Mouse (Mus musculus) heart, embryonic 16.5 days (tissue): Measurements from ENCODE around the gene Synrg. TPM values are rescaled to one million over a fixed set of nuclear protein-coding genes. Genes with fewer than 3 reads are reported as not detected.

ENCODE experiments used
- ATAC-seq: fragments of 200-750 bp; cut with Nextera tagmentation; replicated peaks from 2 replicates; pipeline ENCODE4 v1.8.0; 2017; ENCODE audit warnings: moderate number of reproducible peaks; ENCODE audit not compliant: insufficient read depth, low FRiP score; ENCODE audit errors: extremely low read depth
- H3K27ac ChIP-seq: fragments of 300-500 bp; sonication (generic); 2 replicates; pipeline ENCODE4 v1.5.1; 2014; ENCODE audit warnings: mild to moderate bottlenecking, low read length, control low read depth, moderate library complexity
- H3K27me3 ChIP-seq: fragments of 300-500 bp; sonication (generic); 2 replicates; pipeline ENCODE4 v1.6.1; 2014; ENCODE audit warnings: low read length, mixed read lengths; ENCODE audit not compliant: control insufficient read depth, insufficient read depth
- H3K36me3 ChIP-seq: fragments of 300-500 bp; sonication (generic); 2 replicates; pipeline ENCODE4 v1.6.1; 2014; ENCODE audit not compliant: control insufficient read depth, insufficient read depth
- H3K4me1 ChIP-seq: fragments of 300-500 bp; sonication (generic); 2 replicates; pipeline ENCODE4 v1.6.1; 2014; ENCODE audit warnings: low read length, mixed read lengths; ENCODE audit not compliant: control insufficient read depth, insufficient read depth
- H3K4me2 ChIP-seq: fragments of 300-500 bp; sonication (generic); 2 replicates; pipeline ENCODE4 v1.6.1; 2014; ENCODE audit warnings: low read depth, mild to moderate bottlenecking, control low read depth, low read length
- H3K4me3 ChIP-seq: fragments of 300-500 bp; sonication (generic); 2 replicates; pipeline ENCODE4 v1.5.1; 2014; ENCODE audit warnings: mild to moderate bottlenecking, control low read depth, low read length
- H3K9ac ChIP-seq: fragments of 300-500 bp; sonication (generic); 2 replicates; pipeline ENCODE4 v1.6.1; 2014; ENCODE audit warnings: low read length, control low read depth
- H3K9me3 ChIP-seq: fragments of 300-500 bp; sonication (generic); replicated peaks from 2 replicates; pipeline ENCODE4 v1.6.1; 2016; ENCODE audit warnings: low read length; ENCODE audit not compliant: control insufficient read depth
- WGBS: fragments of 180-500 bp; shearing (Covaris S2); extraction: QIAGEN DNeasy Blood & Tissue Kit; methylation state at CpG from one replicate; pipeline ENCODE4 v1.1.7; 2014; 5-methylcytosine and 5-hydroxymethylcytosine counted together
- polyA plus RNA-seq: library from polyadenylated mRNA; unstranded; fragments of >200 nt; fragmentation: Nextera tagmentation; extraction: Ambion mirVana; gene quantifications from 2 replicates; pipeline ENCODE4 v1.2.1, GENCODE M21; 2015

Synrg gene
- polyA plus RNA-seq, 1 experiment from 2014 or later = 8.3 TPM

DNA sequence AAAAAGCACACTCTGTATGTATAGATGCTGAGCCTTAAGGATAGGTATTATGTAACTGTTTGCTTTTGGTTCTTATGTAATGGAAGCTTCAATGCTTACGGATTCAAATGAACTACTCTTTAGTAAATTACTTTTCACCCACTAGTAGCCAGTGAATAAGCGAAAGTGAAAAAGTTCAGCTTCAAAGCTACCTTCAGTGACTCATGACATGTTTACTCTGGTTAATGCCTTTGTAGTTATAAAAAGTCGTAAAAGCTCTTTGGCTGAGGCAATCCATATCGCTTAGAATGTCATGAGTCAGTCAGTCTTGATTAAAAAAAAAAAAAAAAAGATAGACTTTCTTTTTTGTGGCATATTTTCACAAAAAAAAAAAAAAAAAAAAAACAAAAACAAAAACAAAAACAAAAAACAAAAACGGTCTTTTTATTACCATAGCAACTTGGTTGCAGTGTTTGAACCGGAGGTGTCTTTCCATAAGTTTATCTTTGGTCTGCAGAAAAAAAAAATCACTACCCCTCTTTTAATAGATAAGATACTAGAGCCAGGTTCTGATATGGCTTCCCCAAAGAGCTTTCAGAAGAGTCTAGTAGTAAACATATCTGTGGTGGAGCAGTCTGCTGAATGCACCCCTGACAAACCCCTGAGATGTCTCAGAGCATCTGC, 52.0 kb downstream of the Synrg start:
- H3K4me3 ChIP-seq = no peak overlapping the region
- peaks cover 4% of the 10 kb centered on the region for H3K36me3 ChIP-seq
- no peaks in the 10 kb centered on the region for H3K9me3 ChIP-seq
- H3K4me2 ChIP-seq = no peak overlapping the region
- WGBS = 77% methylated on average over 6 of the region's 6 CpGs
- H3K9ac ChIP-seq = no peak overlapping the region
- no peak for ATAC-seq
- no peaks in the 10 kb centered on the region for H3K27me3 ChIP-seq
- no peaks in the 10 kb centered on the region for H3K4me1 ChIP-seq
- no peak overlapping the region for H3K27ac ChIP-seq

DNA sequence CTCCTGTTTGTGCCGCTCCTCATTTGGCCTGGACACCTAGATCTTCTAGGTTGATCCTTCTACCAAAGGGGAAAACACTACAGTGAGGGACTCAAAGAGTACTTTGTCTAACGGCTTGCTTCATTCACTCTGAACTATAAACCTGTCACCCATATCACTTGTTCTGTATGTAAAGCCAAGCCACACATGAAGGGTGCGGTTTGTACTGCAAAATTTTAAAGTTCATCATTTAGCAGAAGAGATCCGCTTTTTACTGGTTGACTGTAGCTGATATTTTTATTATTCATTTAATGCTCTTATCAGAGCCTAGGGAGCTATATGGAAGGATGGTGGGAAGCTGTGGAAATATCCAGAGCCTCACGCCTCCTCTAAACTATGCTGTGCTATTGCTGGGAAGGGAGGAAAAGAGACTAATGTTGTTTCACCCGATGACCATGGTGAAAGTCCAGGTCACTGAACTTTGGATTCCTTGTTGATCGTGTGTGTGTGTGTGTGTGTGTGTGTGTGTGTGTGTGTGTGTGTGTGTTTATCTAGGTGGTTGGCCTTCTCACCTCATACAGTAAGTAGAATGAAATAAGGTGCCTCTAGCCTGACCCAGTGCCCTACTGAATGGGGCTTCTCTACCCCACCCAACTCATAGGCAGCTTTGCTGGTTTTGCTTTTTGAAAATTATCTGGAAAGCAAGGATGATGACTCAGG, 52.7 kb downstream of the Synrg start:
- Histone ChIP-seq H3K27ac (no peak overlapping the region), H3K9me3 (no peaks in the 10 kb centered on the region), H3K9ac (no peak overlapping the region), H3K4me1 (no peaks in the 10 kb centered on the region), H3K27me3 (no peaks in the 10 kb centered on the region), H3K36me3 (peaks cover 7% of the 10 kb centered on the region), H3K4me3 (no peak overlapping the region), H3K4me2 (no peak overlapping the region)
- WGBS = 78% methylated on average over 7 of the region's 7 CpGs
- no peak for ATAC-seq

DNA sequence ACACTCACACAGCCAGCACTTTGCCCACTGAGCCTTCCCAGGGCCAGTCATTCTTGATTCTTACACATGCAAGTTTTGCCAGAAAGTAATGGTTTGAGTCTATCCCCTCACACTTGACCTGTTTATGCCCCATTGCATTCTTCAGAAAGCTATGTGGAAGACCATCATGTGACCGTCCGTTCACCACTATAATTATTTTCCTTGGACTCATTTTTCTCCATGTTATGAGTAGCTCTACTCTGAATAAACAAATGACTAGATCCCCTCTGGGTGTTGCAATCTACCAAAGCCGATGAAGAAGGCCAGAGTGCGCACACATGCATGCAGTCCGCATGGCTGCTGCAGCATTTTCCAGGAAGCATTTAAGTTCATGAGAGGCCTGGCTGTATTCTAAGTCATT, 63.0 kb downstream of the Synrg start:
- Histone ChIP-seq H3K4me1 (peaks cover 23% of the 10 kb centered on the region), H3K9ac (no peak overlapping the region), H3K4me2 (no peak overlapping the region), H3K27me3 (peaks cover 49% of the 10 kb centered on the region), H3K4me3 (no peak overlapping the region), H3K27ac (no peak overlapping the region), H3K36me3 (peaks cover 32% of the 10 kb centered on the region), H3K9me3 (no peaks in the 10 kb centered on the region)
- no peak for ATAC-seq
- 85% methylated on average over 5 of the region's 5 CpGs for WGBS

DNA sequence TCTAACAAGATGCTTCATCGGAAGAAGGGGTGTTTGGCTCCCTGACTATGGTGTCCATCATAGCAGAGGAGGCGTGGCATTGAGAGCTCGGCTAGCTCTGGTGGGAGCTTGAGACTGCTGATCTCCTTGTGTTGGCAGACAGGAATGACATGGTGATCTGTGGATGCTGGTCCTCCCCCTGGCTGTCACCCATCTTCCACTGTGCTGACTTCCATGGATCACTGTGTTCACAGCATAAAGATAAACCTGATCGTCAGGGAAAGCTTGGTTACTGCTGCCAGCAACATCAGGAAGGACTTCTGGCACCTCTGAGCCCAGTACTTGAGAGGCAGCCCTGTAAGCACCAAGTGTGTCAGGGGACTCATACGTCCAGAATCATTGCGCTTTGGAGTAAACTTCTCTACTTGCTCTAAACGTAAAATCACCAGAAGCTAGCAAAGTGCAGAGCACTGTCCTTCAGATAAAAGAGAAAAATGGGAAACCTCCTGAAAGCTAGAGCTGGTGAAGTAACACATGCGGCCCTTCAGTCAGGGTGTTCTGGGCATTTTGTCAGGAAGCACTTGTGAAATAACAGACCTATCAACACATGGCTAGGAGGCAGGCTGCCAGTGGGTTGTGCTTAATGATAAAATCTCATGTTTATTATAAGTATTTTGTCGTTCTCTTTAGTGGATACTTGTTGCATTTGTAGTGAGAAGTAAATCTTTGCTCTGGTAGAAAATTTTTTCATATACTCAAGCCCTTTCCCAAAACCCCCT, 64.2 kb downstream of the Synrg start:
- no peaks in the 10 kb centered on the region for H3K9me3 ChIP-seq
- peak overlapping the region; percentile 69 for H3K27ac ChIP-seq
- peak overlapping the region; percentile 49 for H3K4me2 ChIP-seq
- peak; percentile 91 for ATAC-seq
- 31% methylated on average over 9 of the region's 9 CpGs for WGBS
- no peak overlapping the region for H3K9ac ChIP-seq
- peaks cover 23% of the 10 kb centered on the region for H3K4me1 ChIP-seq
- no peak overlapping the region for H3K4me3 ChIP-seq
- H3K36me3 ChIP-seq = peaks cover 28% of the 10 kb centered on the region
- H3K27me3 ChIP-seq = peaks cover 54% of the 10 kb centered on the region

DNA sequence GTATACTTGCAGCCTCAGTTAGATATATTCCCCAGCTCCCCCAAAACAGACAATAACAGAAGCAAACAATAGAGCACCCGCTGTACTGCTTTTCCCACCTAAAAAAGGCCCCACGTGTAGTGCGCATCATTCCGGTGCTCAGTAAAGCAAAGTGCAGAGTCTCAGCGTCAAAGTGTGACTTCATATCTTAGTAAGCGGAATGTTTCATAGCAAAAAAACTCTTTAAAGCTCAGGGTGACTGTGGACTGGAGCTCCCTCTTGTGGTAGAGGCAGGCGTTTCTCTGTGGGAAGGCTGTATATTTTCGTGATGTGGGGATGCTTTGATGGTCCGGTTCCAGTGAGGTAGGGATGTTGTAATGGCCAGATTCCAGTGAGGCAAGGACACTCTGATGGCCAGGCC, 67.7 kb downstream of the Synrg start:
- Histone ChIP-seq H3K4me3 (no peak overlapping the region), H3K27ac (no peak overlapping the region), H3K9ac (no peak overlapping the region), H3K4me1 (peaks cover 23% of the 10 kb centered on the region), H3K36me3 (peaks cover 2% of the 10 kb centered on the region; the same call in 1 of the 2 replicates), H3K9me3 (no peaks in the 10 kb centered on the region), H3K27me3 (peaks cover 40% of the 10 kb centered on the region), H3K4me2 (no peak overlapping the region)
- ATAC-seq = no peak
- 55% methylated on average over 9 of the region's 9 CpGs for WGBS

DNA sequence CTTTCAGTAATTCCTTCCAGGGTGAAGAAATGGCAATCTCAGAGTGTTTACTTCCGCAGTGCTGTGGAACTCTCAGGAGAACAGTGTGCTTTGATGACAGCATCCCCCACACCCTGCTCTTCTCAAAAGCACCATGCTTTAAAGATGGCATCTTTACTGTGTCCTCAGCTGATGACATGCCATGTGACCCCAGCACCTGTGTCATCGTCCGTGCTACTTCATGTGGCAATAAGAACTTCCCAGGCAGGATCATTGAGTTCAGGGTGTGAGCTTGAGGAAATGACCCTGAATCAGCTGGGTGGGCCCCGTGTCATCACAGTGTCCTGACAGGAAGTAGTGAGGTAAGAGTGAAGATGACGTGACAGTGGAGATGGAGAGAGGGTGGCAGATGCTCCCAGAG, 68.3 kb downstream of the Synrg start:
- no peak overlapping the region for H3K4me3 ChIP-seq
- 0 out of 2 replicates have a peak, but pooled peaks cover 2% of the 10 kb centered on the region for H3K36me3 ChIP-seq
- peaks cover 19% of the 10 kb centered on the region for H3K4me1 ChIP-seq
- 77% methylated on average over 5 of the region's 5 CpGs for WGBS
- H3K27ac ChIP-seq = no peak overlapping the region
- H3K9ac ChIP-seq = no peak overlapping the region
- H3K9me3 ChIP-seq = no peaks in the 10 kb centered on the region
- H3K4me2 ChIP-seq = no peak overlapping the region
- peaks cover 40% of the 10 kb centered on the region for H3K27me3 ChIP-seq
- no peak for ATAC-seq

DNA sequence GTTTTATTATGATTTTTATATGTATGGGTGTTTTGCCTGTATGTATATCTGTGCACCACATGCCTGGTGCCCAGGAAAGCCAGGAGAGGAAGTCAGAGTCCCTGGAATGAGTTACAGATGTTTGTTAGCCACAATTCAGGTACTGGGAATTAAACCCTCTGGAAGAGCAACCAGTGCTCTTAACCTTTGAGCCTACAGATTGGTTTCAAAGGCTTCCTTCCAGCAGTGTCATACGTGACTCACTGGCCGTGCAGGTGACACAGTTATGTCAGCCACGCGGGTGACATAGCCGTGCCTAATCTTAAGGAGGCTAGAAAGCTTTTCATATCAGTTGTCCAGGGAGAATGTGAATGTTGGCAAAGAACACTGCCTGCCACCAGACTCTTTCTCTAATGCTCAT, 69.4 kb downstream of the Synrg start:
- Histone ChIP-seq H3K4me3 (no peak overlapping the region), H3K9me3 (no peaks in the 10 kb centered on the region), H3K27me3 (peaks cover 40% of the 10 kb centered on the region), H3K4me1 (peaks cover 9% of the 10 kb centered on the region), H3K9ac (no peak overlapping the region), H3K36me3 (0 out of 2 replicates have a peak, but pooled peaks cover 2% of the 10 kb centered on the region), H3K4me2 (no peak overlapping the region), H3K27ac (no peak overlapping the region)
- 63% methylated on average over 5 of the region's 5 CpGs for WGBS
- ATAC-seq = no peak

DNA sequence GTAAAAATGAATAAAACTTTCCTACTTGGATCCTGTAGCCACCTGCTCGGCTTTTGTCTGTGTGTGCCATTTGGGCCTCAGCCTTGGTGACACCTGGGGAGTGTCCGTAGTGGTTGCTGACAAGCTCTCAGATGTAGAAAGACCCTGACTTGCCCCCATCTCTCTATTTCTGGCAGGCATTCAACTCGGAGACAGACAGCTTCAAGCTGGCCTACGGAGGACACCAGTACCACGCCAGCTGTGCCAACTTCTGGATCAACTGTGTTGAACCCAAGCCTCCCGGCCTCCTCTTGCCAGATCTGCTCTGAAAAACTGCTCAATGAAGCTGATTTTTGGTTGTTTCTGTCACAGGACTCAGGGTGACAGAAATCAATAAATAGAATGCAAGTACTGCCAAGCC, 76.4 kb downstream of the Synrg start:
- Histone ChIP-seq H3K36me3 (peaks cover 16% of the 10 kb centered on the region), H3K4me1 (no peaks in the 10 kb centered on the region; the same call in 1 of the 2 replicates), H3K9ac (no peak overlapping the region), H3K9me3 (no peaks in the 10 kb centered on the region), H3K4me3 (no peak overlapping the region), H3K4me2 (no peak overlapping the region), H3K27me3 (no peaks in the 10 kb centered on the region; the same call in none of the 2 replicates), H3K27ac (no peak overlapping the region)
- ATAC-seq = no peak
- 55% methylated on average over 6 of the region's 6 CpGs for WGBS
